Mouse (Mus musculus): ENCODE results near the gene Hoxa2.

The Hoxa2 gene

DNA sequence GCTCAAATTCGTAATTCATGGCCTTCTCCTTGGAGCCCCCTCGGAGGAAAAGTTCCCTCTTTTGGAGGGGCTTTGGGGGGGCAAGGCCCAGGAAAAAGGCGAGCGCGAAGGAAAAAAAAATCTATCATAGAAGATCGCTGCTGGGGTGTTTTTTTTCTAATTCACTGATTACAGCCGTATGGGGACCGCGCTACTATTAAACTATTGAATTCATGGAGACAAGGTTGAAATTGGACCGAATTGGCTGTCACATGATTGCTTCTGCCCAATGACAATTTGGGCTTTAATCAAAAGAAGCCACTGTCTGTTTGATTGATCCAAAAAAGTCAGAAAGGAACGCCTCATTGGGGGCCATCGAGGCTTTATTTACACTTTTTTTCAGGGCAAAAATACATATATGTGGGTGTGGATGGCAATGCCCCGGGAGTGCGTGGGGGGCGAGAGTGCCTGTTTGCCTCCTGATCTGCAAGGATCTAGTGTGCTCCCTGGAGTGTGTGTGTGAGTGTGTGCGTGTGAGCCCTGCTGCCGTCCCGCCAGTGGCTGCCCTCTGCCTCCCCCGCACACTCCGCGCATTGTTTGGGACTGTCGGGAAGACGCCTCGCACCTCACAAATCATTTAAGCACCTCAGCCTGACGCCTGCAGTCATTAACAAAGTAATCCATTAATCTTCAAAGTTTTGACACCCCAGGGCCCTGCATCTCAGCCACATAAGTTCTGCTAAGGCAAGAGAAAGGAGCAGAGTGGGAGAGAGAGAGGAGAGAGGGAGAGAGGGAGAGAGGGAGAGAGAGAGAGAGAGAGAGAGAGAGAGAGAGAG lies at the start of gene Hoxa2:
Gene Hoxa2 (minus strand): TSS at position 206 of the 815 bp plus-strand sequence.
- in situ Hi-C loops (cut with MboI), result no loop called here

DNA sequence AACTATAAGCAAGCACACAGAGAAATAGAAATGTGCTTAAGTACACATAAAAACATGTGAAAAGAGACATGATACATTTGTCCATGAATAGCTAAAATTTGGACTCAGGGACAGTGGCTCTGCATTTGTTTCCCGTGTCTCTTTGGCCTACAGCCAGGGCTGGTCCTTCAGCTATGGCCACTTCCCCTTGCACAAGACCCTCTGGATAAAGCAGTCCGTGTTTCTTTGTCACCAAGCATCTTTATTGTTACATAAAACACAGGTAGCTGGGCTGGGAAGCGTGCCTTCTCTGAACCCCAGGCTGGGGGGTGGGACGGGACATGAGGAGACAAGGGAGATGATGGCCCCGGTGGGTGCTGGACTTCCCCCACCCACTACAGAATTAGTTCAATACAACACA lies 49.6 kb upstream of the Hoxa2 start:
- in situ Hi-C loops (cut with MboI), result no loop called here

DNA sequence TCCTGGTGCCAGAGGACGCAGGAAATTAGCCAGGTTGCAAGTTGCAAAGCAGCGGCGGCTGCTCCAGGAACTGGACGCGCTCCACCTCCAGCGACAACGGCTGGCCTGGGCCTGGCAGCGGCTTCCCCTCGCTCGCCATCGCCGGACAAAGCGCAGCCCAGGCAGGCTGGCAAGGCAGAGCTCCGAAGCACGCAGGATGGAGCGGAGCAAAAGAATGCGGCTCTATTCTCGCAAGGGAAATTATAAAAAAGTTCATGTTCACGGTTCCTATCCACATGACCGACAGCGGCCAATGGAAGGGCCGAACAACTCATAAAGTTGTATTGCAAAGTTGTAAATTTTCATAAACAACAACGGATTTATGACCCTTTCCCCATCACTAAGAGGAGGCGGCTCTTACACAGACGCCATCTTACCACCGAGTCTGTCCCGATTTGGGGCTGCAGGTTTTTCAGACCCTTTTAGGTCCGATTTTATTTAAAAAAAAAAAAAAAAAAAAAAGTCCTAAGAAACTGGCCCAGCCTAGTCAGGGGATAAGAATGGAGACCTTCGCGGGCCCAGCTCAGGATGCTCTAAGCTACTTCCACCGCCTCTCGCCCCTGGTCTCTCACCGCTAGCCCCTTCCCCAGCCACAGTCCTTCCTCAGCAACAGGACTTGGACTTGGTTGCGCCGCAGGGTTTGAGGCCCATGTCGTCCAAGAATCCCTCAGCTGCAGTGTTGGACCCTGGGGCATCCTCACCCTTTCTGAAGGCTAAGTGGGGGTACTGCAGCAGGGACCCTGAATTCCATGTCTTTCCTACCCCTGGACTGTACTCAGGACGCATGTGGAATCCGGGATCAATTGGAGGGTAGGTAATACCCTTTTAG lies 48.7 kb upstream of the Hoxa2 start, which contains the start of the genes Hoxa3 and Gm28308:
Gene Hoxa3 (minus strand): TSS at position 218 of the 868 bp plus-strand sequence.
Gene Gm28308 (minus strand): TSS at position 221 of the 868 bp plus-strand sequence.
- in situ Hi-C loops (cut with MboI), result no loop called here

DNA sequence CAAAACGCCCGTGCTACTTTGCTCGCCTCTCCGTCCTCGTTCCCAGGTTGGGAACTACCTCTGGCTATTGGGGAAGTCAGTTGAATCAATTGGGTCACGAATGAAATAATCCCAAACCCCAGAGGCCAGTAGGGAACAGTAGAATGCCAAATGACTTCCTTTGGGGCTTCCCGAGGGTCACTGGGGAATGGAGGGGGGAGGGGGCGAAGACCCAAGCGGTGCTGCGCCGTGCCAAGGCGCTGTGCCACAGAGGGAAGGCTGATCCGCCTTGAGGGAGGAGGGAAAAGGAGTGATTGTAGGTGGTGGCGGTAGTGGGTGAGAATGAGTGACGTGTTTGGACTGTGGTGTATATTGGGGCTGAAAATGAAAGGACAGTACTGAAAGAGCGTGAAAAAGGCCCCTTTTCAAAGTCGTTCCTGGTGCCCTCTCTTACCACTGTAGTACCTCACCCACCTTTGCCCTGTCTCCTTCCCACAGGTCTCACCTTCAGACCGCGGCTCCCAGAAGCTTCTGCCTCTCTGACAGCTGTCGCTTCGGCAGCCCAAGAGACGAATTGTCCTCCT lies 48.0 kb upstream of the Hoxa2 start:
- in situ Hi-C loops (cut with MboI), result no loop called here

DNA sequence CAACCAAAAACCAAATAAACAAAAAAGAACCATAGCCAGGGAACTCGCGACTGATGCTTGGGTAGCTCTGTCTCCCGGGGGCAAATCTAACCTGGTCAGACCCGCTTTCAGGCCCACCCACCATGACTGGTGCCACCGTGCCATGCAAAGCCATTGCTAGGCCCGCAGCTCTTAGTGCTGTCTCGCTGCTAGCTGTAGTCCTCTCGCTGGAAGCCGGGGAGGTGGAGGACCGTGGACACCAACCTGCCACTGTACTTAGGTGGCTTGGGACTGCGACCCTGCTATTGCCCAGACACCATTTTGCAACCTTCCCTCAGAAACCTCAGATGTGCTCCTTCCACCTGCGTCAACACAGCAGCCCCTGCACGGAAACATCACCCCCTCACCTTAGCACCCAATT lies 47.3 kb upstream of the Hoxa2 start:
- in situ Hi-C loops (cut with MboI), result no loop called here

DNA sequence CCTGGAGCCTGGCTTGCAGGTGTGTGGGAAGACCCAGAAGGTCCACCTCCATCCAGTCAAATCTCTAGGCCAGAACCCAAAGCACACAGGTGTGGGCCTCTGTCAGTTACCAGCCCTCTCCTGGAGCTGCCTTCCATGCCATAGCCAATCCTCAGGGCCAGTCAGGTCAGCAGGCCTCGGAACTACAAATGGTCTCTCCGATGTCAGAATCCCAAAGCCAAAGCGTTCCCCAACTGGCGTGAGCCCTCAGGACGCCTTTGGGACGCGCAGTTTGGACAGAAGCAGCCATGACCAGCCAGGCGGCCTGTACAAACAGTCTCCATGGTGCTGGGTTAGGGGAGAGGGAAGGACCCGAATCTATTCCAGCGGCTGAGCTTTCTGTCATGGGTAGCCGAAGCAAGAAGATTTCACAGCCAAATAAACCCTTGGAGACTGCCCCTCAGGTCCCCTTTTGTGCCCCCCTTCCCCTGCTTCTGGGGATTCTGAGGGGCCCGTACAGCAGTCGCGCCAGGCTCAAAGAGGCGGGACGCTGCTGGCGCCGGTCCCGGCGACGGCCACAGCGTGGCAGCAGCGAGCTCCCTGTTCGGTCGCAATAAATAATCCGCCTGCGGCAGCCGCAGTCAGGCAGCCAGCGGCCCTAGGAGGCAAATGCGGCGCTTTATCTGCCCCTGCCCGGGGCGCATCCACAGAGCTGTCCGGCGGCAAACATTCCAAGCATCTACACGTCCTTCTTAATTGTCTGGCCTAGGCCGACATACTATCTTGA lies 46.7 kb upstream of the Hoxa2 start:
- in situ Hi-C loops (cut with MboI), result no loop called here

DNA sequence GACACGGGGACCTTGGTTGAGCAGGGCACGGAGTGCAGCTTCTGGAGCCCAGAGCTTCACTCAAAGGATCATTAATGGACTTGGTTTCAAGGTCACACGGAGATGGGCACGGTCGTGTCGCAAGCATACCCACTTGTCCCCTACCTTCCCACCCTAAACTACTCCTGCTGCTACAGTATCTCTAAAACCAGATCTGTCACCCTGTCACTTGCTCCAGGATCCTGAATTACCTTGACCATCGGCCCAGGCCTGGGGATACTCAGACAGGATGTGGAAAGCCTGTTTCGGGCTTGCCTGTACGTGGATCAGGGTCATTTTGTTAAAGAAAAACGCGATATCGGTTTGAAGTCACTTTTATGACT lies 45.0 kb upstream of the Hoxa2 start:
- in situ Hi-C loops (cut with MboI), result no loop called here

DNA sequence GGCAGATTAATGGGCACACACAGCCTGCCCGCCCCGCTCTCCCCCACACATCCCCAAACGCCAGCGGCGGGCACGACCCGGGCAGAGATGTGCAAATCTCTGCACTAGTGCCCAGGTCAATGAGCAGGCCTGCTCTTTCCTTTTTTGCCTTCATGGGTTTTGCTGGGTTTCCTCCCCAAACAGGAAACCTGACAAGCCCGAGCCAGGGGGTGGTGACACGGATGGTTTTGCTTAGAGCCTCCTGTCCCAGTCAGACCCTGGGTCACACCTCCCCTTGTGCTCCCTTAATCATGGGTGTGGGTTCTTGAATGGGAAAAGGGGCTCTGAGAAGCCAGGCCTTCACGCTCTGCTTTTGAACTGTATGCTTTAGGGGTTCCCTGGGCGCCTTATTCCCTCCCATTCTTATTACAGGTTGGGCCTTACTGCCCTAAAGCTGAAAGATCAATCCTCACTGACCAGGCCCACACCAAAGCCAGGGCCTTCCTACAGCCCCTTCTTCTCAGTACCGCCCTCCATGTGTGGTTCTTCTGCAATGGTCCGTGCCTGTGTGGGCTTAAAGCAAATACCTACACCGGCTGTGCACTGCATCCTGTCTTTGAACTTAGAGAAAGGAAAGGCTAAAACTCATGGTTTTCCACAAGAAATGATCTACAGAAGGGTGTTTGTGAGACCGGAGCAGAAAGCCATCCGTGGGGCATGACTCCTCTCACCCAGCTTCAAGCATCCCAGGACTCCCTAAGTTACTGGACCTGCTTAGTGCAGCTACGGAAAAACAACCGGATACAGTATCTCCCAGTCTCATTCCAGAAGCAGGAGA lies 44.4 kb upstream of the Hoxa2 start:
- in situ Hi-C loops (cut with MboI), result no loop called here

DNA sequence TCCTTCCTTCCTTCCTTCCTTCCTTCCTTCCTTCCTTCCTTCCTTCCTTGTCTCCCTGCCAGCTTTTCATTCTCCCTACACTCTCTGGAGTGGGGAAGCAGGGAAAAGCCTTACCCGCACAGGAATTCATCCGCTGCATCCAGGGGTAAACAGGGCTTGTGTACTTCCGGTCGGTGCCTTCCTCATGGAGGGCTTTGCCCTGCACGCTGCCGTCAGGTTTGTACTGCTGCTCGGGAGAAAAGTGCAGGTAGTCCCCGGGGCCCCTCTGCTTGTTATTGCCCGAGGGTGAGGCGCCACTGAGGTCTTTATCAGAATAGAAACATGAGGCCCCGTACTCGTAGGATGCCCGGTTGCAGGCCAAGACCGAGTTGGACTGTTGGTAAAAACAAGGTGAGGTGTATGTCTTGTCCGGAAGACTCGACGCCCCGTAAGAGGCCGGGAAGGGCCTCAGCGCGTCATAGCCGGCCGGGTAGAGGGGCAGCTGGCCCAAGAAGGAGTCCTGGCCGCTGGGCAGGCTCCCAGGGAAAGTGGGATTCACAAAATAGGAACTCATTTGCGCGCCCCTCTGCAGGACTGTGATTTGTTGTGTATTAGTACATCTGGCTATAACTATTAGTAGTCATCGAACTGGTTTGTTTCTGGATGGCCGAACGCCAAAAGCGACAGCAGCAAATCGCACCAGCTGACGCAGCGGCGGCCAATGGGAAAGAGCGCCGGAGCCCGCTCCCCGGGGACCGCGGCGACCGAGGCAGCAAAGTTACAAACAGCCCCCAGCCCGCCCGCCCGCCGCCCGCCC lies 43.6 kb upstream of the Hoxa2 start, which contains the start of gene Hoxa6:
Gene Hoxa6 (minus strand): TSS at position 651 of the 796 bp plus-strand sequence.
- in situ Hi-C loops (cut with MboI), result no loop called here

DNA sequence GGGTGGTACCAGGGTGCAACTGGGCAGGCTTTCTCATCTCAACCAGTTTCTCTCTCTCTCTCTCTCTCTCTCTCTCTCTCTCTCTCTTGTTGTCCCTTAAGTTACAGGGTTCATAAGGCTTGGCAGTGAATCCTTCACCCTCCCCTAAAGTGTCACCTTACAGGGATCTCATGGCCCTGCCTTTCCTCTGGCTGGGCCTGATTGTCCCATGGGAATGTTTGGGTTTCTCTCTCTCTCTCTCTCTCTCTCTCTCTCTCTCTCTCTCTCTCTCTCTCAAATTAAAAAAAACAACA lies 43.0 kb upstream of the Hoxa2 start:
- in situ Hi-C loops (cut with MboI), result no loop called here

DNA sequence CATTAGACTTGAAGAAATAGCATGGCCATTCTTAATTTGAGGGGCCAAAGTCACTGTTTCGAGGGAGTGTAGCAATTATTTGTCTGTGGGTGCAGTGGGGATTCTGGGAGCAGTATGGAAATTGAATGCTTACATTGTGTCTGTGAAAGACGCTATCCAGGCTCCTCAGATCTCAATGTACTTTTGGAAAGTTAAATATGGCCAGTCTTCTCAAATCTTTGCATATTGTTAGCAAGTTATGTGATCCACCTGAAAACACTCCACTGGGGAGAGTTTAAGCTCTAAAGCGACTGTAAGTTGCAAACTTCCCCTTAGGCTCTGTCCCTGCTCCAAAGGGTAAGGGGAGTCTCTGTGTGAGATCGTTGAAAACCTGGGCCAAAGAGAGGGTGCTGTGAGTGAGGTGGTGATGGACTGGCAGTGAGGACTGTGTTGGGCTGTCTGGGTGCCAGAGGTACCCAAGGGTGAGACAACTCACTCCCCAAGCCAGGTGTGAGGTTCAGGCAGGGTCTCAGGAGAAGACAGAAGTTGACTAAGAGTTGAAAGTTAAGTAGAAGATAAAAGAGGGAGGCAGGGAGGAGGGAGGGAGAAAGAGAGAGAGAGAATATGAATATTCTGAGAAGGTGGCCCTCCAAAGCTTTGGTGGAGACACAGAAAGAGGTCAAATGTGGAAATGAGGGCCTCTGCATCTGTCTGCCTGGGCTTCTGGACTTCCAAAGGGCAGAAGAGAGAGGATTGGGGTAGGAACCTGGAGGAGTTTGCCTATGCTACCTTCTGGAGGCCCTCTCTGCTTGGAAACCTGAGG lies 42.5 kb upstream of the Hoxa2 start:
- in situ Hi-C loops (cut with MboI), result no loop called here

DNA sequence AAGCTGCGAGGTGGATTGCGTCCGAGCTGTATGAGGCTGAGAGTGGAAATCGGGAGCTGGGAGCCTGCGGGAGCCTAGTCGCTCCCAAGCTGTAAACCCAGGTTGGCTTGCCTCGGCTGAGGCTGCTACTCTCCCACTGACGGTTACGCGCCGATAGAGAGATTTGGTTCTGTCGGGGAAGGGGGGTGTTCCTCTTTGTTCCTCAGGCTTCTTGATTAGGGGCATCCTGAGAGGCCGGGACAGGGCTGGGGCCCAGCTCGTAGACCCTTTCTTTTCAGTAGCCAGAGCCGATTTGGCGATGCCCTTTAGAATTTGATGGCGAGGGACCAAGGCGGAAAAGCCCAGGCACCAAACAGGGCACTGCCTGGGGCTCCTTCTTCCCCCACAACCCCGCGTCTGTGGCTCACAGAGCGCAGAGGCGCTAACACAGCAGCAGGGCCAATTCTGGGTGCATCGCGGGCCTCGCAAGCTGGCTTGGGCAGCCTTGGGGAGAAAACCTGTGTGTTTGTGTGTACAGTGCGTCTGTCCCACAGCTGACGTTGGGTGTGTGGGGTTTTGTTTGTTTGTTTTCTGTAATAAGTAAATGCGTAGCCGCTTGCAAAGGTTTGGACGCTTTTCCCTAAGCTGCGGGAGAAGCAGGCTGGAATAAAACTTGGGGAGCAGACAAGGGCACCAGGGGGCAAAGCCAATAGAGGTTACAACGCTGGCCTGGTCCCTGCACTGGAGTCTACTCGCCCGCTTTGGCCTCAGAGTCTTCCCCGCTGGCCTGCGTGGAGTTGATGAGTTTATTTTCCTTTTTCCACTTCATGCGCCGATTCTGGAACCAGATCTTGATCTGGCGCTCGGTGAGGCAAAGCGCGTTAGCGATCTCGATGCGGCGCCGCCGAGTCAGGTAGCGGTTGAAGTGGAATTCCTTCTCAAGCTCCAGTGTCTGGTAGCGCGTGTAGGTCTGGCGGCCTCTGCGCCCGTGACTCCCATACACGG lies 41.3 kb upstream of the Hoxa2 start:
- in situ Hi-C loops (cut with MboI), result no loop called here

DNA sequence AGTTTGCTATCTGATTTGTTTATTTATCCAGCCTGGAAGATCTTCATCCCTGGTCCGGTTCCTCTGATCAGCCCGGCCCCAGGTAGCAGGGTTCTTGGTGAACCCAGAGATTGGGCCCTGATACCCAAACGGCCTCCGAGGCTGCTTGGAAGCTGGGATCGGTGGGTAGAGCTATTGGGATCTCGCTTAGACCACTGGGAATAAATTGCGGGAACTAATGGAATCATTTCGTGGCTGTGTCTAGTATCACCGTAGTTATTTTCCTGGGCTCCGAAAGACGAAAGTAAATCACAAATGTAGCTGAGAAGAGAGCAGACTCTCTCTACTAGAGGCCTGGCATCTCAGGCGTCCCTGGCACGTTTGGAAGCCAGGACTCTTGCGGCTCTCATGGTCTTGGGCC lies 40.6 kb upstream of the Hoxa2 start:
- in situ Hi-C loops (cut with MboI), result no loop called here

DNA sequence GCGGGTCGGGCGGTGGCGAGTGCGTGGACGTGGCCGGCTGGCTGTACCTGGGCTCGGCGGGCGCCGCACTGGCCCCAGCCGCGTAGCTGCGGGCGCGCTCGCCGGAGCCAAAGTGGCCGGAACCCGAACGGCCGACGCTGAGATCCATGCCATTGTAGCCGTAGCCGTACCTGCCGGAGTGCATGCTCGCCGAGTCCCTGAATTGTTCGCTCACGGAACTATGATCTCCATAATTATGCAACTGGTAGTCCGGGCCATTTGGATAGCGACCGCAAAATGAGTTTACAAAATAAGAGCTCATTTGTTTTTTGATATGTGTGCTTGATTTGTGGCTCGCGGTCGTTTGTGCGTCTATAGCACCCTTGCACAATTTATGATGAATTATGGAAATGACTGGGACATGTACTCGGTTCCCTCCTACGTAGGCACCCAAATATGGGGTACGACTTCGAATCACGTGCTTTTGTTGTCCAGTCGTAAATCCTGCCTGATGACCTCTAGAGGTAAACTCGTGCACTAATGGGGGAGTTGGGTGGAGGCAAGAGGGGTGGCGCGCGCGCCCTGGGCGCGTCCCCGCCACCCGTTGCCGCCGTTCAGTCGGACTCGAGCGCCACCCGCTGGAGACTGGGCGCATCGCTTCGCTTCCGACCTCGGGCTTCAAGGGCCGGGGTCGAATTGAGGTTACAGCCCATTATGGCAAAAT lies 39.6 kb upstream of the Hoxa2 start, which contains the start of gene Hoxa5:
Gene Hoxa5 (minus strand): TSS at position 538 of the 703 bp plus-strand sequence.
- in situ Hi-C loops (cut with MboI), result no loop called here

DNA sequence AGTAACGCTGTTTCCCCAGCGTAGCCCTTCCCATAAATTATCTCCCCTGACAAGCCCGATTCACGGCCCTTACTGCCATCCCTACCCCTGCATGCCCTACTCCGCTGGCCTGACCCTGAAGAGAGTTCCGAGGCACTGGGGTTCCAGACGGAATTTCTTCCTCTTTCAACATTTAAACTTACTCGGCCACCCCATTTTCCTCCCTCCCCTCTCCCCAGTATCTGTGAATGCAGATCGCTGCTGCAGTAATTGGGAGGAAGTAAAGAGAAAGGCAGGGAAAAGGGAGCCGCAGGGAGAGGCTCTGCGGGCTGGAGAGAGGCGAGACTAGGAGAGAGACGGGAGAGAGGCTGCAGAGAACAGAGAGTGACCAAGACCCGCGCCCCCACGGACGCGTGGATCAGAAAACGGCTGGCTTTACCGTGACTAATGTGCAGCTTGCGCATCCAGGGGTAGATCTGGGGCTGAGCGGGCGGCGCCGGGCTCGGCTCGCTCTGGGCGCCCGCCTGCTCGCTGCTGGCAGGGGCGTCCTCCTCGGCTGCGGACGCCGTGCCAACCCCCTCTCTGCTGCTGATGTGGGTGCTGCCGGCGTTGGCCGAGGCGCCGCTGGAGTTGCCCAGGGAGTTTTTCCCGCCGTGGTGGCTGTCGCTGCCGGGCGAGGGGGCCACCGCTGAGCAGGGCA lies 38.9 kb upstream of the Hoxa2 start:
- in situ Hi-C loops (cut with MboI), result no loop called here

DNA sequence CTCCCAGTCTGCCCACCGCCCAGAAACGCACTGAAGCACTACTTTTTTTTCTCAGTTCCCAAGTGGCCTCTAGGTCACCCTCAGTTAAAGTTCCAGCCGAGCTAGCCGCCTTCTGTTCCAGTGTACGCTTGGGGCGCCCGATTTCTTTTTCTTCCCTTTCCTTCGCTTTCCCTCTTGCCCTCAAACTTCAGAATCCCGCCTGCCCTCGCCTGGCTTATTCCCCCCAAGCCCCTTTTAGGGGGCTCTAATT lies 38.4 kb upstream of the Hoxa2 start:
- in situ Hi-C loops (cut with MboI), result no loop called here

All from mature B cell (primary cell).